Mouse (Mus musculus) forebrain, embryonic 15.5 days (tissue): Measurements from ENCODE around the gene Map6d1. TPM values are rescaled to one million over a fixed set of nuclear protein-coding genes. Genes with fewer than 3 reads are reported as not detected.

Source experiments
- ATAC-seq: fragments of 200-750 bp; cut with Nextera tagmentation; replicated peaks from 2 replicates; pipeline ENCODE4 v1.8.0; 2017; ENCODE audit warnings: mild to moderate bottlenecking, moderate TSS enrichment, moderate library complexity
- H3K27ac ChIP-seq: fragments of 300-500 bp; sonication (generic); replicated peaks from 2 replicates; pipeline ENCODE4 v1.5.1; 2015; ENCODE audit warnings: mild to moderate bottlenecking, inconsistent platforms
- H3K27me3 ChIP-seq: fragments of 300-500 bp; sonication (generic); 2 replicates; pipeline ENCODE4 v1.6.1; 2015; ENCODE audit warnings: inconsistent platforms
- H3K36me3 ChIP-seq: fragments of 300-500 bp; sonication (generic); 2 replicates; pipeline ENCODE4 v1.6.1; 2015; ENCODE audit warnings: mild to moderate bottlenecking, inconsistent platforms
- H3K4me1 ChIP-seq: fragments of 300-500 bp; sonication (generic); 2 replicates; pipeline ENCODE4 v1.6.1; 2015; ENCODE audit warnings: inconsistent platforms
- H3K4me2 ChIP-seq: fragments of 300-500 bp; sonication (generic); replicated peaks from 2 replicates; pipeline ENCODE4 v1.6.1; 2015; ENCODE audit warnings: mild to moderate bottlenecking, inconsistent platforms
- H3K4me3 ChIP-seq: fragments of 300-500 bp; sonication (generic); 2 replicates; pipeline ENCODE4 v1.5.1; 2015; ENCODE audit warnings: mild to moderate bottlenecking, inconsistent platforms
- H3K9ac ChIP-seq: fragments of 300-500 bp; sonication (generic); replicated peaks from 2 replicates; pipeline ENCODE4 v1.6.1; 2015; ENCODE audit warnings: mild to moderate bottlenecking, inconsistent platforms
- H3K9me3 ChIP-seq: fragments of 300-500 bp; sonication (generic); 2 replicates; pipeline ENCODE4 v1.6.1; 2016; ENCODE audit warnings: inconsistent platforms
- WGBS: fragments of 180-500 bp; shearing (Covaris S2); methylation state at CpG from one replicate; pipeline ENCODE4 v1.1.7; 2015; ENCODE audit warnings: mixed read lengths; 5-methylcytosine and 5-hydroxymethylcytosine counted together
- polyA plus RNA-seq: library from polyadenylated mRNA; unstranded; fragments of >200 nt; fragmentation: Nextera tagmentation; extraction: Ambion mirVana; gene quantifications from 2 replicates; pipeline ENCODE4 v1.2.1, GENCODE M21; 2015

Map6d1 gene
- polyA plus RNA-seq, 1 experiment from 2014 or later, result 2.9 TPM

- no peaks in the 10 kb centered on the region for H3K9me3 ChIP-seq
- H3K9ac ChIP-seq, result no peak overlapping the region
- H3K4me1 ChIP-seq, result no peaks in the 10 kb centered on the region
- 91% methylated on average over 5 of the region's 5 CpGs for WGBS
- no peak overlapping the region for H3K4me2 ChIP-seq
- H3K27me3 ChIP-seq, result no peaks in the 10 kb centered on the region
- ATAC-seq, result no peak
- H3K4me3 ChIP-seq, result no peak overlapping the region
- H3K27ac ChIP-seq, result no peak overlapping the region
- peaks cover 70% of the 10 kb centered on the region for H3K36me3 ChIP-seq
Observed at GRCm38 (mm10) chr16:20228167-20228566, 13.0 kb downstream of the Map6d1 start.

GRCm38 (mm10) chr16:20227504-20227903, 13.7 kb downstream of the Map6d1 start:
- no peak overlapping the region for H3K4me3 ChIP-seq
- no peaks in the 10 kb centered on the region for H3K9me3 ChIP-seq
- no peak overlapping the region for H3K27ac ChIP-seq
- no peak for ATAC-seq
- H3K9ac ChIP-seq, result no peak overlapping the region
- no peak overlapping the region for H3K4me2 ChIP-seq
- H3K27me3 ChIP-seq, result no peaks in the 10 kb centered on the region
- 82% methylated on average over 6 of the region's 6 CpGs for WGBS
- H3K4me1 ChIP-seq, result no peaks in the 10 kb centered on the region
- peaks cover 71% of the 10 kb centered on the region for H3K36me3 ChIP-seq

- WGBS, result over 99% methylated on average over 4 of the region's 4 CpGs
- Histone ChIP-seq H3K4me3 (no peak overlapping the region), H3K9me3 (no peaks in the 10 kb centered on the region), H3K36me3 (peaks cover 77% of the 10 kb centered on the region), H3K4me1 (no peaks in the 10 kb centered on the region), H3K27me3 (no peaks in the 10 kb centered on the region), H3K27ac (no peak overlapping the region), H3K4me2 (no peak overlapping the region), H3K9ac (no peak overlapping the region)
- no peak for ATAC-seq
Observed at GRCm38 (mm10) chr16:20226676-20227075, 14.5 kb downstream of the Map6d1 start.

- ATAC-seq, result no peak
- Histone ChIP-seq H3K4me2 (no peak overlapping the region), H3K4me3 (no peak overlapping the region), H3K9ac (no peak overlapping the region), H3K36me3 (peaks cover 78% of the 10 kb centered on the region), H3K4me1 (no peaks in the 10 kb centered on the region), H3K27me3 (no peaks in the 10 kb centered on the region), H3K9me3 (no peaks in the 10 kb centered on the region), H3K27ac (no peak overlapping the region)
- 98% methylated on average over 6 of the region's 6 CpGs for WGBS
Observed at GRCm38 (mm10) chr16:20222726-20223125, 18.4 kb downstream of the Map6d1 start.

GRCm38 (mm10) chr16:20213591-20214226, 27.4 kb downstream of the Map6d1 start:
- no peak overlapping the region for H3K4me2 ChIP-seq
- H3K9ac ChIP-seq, result no peak overlapping the region
- H3K4me3 ChIP-seq, result no peak overlapping the region
- no peaks in the 10 kb centered on the region for H3K27me3 ChIP-seq
- no peak overlapping the region for H3K27ac ChIP-seq
- peaks cover 86% of the 10 kb centered on the region for H3K36me3 ChIP-seq
- H3K4me1 ChIP-seq, result no peaks in the 10 kb centered on the region
- 89% methylated on average over 3 of the region's 3 CpGs for WGBS
- H3K9me3 ChIP-seq, result no peaks in the 10 kb centered on the region
- ATAC-seq, result 0 out of 2 replicates have a peak, but pooled peaks have one; percentile 32

GRCm38 (mm10) chr16:20199501-20200201, 41.5 kb downstream of the Map6d1 start:
- no peak overlapping the region for H3K27ac ChIP-seq
- H3K9me3 ChIP-seq, result no peaks in the 10 kb centered on the region
- no peaks in the 10 kb centered on the region for H3K27me3 ChIP-seq
- H3K9ac ChIP-seq, result no peak overlapping the region
- no peak for ATAC-seq
- 93% methylated on average over 5 of the region's 5 CpGs for WGBS
- no peak overlapping the region for H3K4me3 ChIP-seq
- H3K4me1 ChIP-seq, result no peaks in the 10 kb centered on the region
- no peak overlapping the region for H3K4me2 ChIP-seq
- peaks cover 82% of the 10 kb centered on the region for H3K36me3 ChIP-seq

GRCm38 (mm10) chr16:20196962-20197361, 44.2 kb downstream of the Map6d1 start:
- Histone ChIP-seq H3K27ac (no peak overlapping the region), H3K4me3 (no peak overlapping the region), H3K4me2 (no peak overlapping the region), H3K9ac (no peak overlapping the region), H3K9me3 (no peaks in the 10 kb centered on the region), H3K4me1 (no peaks in the 10 kb centered on the region), H3K27me3 (no peaks in the 10 kb centered on the region), H3K36me3 (peaks cover 88% of the 10 kb centered on the region)
- WGBS, result 95% methylated on average over 5 of the region's 5 CpGs
- ATAC-seq, result no peak

- H3K27me3 ChIP-seq, result no peaks in the 10 kb centered on the region
- no peaks in the 10 kb centered on the region for H3K9me3 ChIP-seq
- no peak overlapping the region for H3K4me2 ChIP-seq
- no peaks in the 10 kb centered on the region for H3K4me1 ChIP-seq
- H3K9ac ChIP-seq, result no peak overlapping the region
- peaks cover 88% of the 10 kb centered on the region for H3K36me3 ChIP-seq
- no peak overlapping the region for H3K4me3 ChIP-seq
- no peak for ATAC-seq
- no peak overlapping the region for H3K27ac ChIP-seq
- 98% methylated on average over 3 of the region's 3 CpGs for WGBS
Observed at GRCm38 (mm10) chr16:20195546-20195945, 45.6 kb downstream of the Map6d1 start.

- H3K9ac ChIP-seq, result no peak overlapping the region
- H3K9me3 ChIP-seq, result no peaks in the 10 kb centered on the region
- no peaks in the 10 kb centered on the region for H3K27me3 ChIP-seq
- no peak overlapping the region for H3K4me3 ChIP-seq
- peaks cover 88% of the 10 kb centered on the region for H3K36me3 ChIP-seq
- ATAC-seq, result no peak
- no peaks in the 10 kb centered on the region for H3K4me1 ChIP-seq
- no peak overlapping the region for H3K27ac ChIP-seq
- no peak overlapping the region for H3K4me2 ChIP-seq
Observed at GRCm38 (mm10) chr16:20192043-20192442, 49.1 kb downstream of the Map6d1 start.

GRCm38 (mm10) chr16:20191161-20191882, 49.8 kb downstream of the Map6d1 start:
- Histone ChIP-seq H3K4me2 (no peak overlapping the region), H3K4me1 (no peaks in the 10 kb centered on the region), H3K9ac (no peak overlapping the region), H3K27me3 (no peaks in the 10 kb centered on the region), H3K9me3 (no peaks in the 10 kb centered on the region), H3K4me3 (no peak overlapping the region), H3K27ac (no peak overlapping the region), H3K36me3 (peaks cover 89% of the 10 kb centered on the region)
- 98% methylated on average over 3 of the region's 3 CpGs for WGBS
- ATAC-seq, result no peak

- Histone ChIP-seq H3K36me3 (peaks cover 64% of the 10 kb centered on the region), H3K4me1 (no peaks in the 10 kb centered on the region), H3K9ac (no peak overlapping the region), H3K27ac (no peak overlapping the region), H3K9me3 (no peaks in the 10 kb centered on the region), H3K27me3 (no peaks in the 10 kb centered on the region), H3K4me2 (no peak overlapping the region), H3K4me3 (no peak overlapping the region)
- no peak for ATAC-seq
- WGBS, result 66% methylated on average over 2 of the region's 2 CpGs
Observed at GRCm38 (mm10) chr16:20185368-20185767, 55.8 kb downstream of the Map6d1 start.
